Mouse (Mus musculus) megakaryocyte, embryonic 14.5 days (primary cell): ENCODE data around the gene Zyg11a. TPM values are rescaled to one million over a fixed set of nuclear protein-coding genes. Genes with fewer than 3 reads are reported as not detected.
"Not testable (repeated sequence)": the region's sequence is repeated elsewhere in the genome, so short reads cannot be mapped to it uniquely, and the experiment has no call there.

Source experiments
- H3K27me3 ChIP-seq: replicated peaks from 2 replicates; pipeline ENCODE3; 2012; ENCODE audit warnings: inconsistent platforms
- H3K36me3 ChIP-seq: replicated peaks from 2 replicates; pipeline ENCODE3; 2012; ENCODE audit warnings: low read length, inconsistent platforms, mixed read lengths
- H3K4me1 ChIP-seq: 2 replicates; pipeline ENCODE4 v1.6.1; 2012; ENCODE audit warnings: inconsistent platforms
- H3K4me3 ChIP-seq: replicated peaks from 2 replicates; pipeline ENCODE3; 2012; ENCODE audit warnings: moderate library complexity, mild to moderate bottlenecking, inconsistent platforms
- H3K9me3 ChIP-seq: 2 replicates; pipeline ENCODE4 v1.6.1; 2012; ENCODE audit warnings: inconsistent platforms
- FLI1 ChIP-seq: IDR thresholded peaks from 2 replicates; pipeline ENCODE4 v1.6.1; 2012; ENCODE audit warnings: low read length, inconsistent platforms, mixed read lengths
- GATA1 ChIP-seq: IDR thresholded peaks from 3 replicates; pipeline ENCODE4 v1.6.1; 2012; ENCODE audit warnings: mixed read lengths, low read length, inconsistent platforms, borderline replicate concordance
- polyA plus RNA-seq: library from polyadenylated mRNA; stranded (reverse); fragments of >175 nt; gene quantifications from 2 replicates; pipeline ENCODE4 v1.2.3, GENCODE M21; 2012; ENCODE audit warnings: low replicate concordance; ENCODE audit not compliant: insufficient read depth

The Zyg11a gene
- polyA plus RNA-seq, 1 experiment, result not detected

GRCm38 (mm10) chr4:108144880-108145279 lies 73.0 kb downstream of the Zyg11a start, which contains the start of gene Scp2:
Gene Scp2, minus strand, starts transcription at chr4:108144998.
- no peak within 1 kb of the TSS for H3K4me3 ChIP-seq
- no peaks in the 10 kb centered on the region for H3K4me1 ChIP-seq
- TF ChIP-seq GATA1 (no peak), FLI1 (no peak)
- H3K36me3 ChIP-seq, result no peaks in the 10 kb centered on the region
- H3K27me3 ChIP-seq, result no peaks in the 10 kb centered on the region
- peaks cover 12% of the 10 kb centered on the region for H3K9me3 ChIP-seq

- H3K4me3 ChIP-seq, result no peak overlapping the region
- H3K9me3 ChIP-seq, result peaks cover 12% of the 10 kb centered on the region
- H3K4me1 ChIP-seq, result no peaks in the 10 kb centered on the region
- TF ChIP-seq GATA1 (no peak), FLI1 (no peak)
- H3K27me3 ChIP-seq, result no peaks in the 10 kb centered on the region
- H3K36me3 ChIP-seq, result no peaks in the 10 kb centered on the region
Observed at GRCm38 (mm10) chr4:108143778-108144177, 74.1 kb downstream of the Zyg11a start.

GRCm38 (mm10) chr4:108143178-108143577 lies 74.7 kb downstream of the Zyg11a start:
- H3K4me3 ChIP-seq, H3K36me3 ChIP-seq, H3K4me1 ChIP-seq, H3K27me3 ChIP-seq: not testable (repeated sequence)
- H3K9me3 ChIP-seq, result peaks cover 12% of the 10 kb centered on the region

- no peaks in the 10 kb centered on the region for H3K36me3 ChIP-seq
- no peak overlapping the region for H3K4me3 ChIP-seq
- no peaks in the 10 kb centered on the region for H3K4me1 ChIP-seq
- peaks cover 4% of the 10 kb centered on the region; the same call in 1 of the 2 replicates for H3K9me3 ChIP-seq
- peaks cover 4% of the 10 kb centered on the region for H3K27me3 ChIP-seq
- TF ChIP-seq FLI1 (no peak), GATA1 (no peak)
Observed at GRCm38 (mm10) chr4:108136938-108137337, 80.9 kb downstream of the Zyg11a start.

Other genes starting within 250 kb of the Zyg11a start
- not detected in 2 replicates for gene Slc1a7, start 249.7 kb downstream of the Zyg11a start, polyA plus RNA-seq
- not detected in 2 replicates for gene Podn, start 121.6 kb downstream of the Zyg11a start, polyA plus RNA-seq
- gene Scp2, start 73.0 kb downstream of the Zyg11a start, polyA plus RNA-seq, result 13.2 and 34.1 TPM in 2 replicates
- 2.1 TPM in 1 of 2 replicates, not detected in the other for gene Echdc2, start 52.6 kb downstream of the Zyg11a start, polyA plus RNA-seq
- gene Zyg11b, start 83.0 kb upstream of the Zyg11a start, polyA plus RNA-seq, result 0.37 and 0.89 TPM in 2 replicates
- gene Coa7, start 110.1 kb upstream of the Zyg11a start, polyA plus RNA-seq, result 5.0 TPM in 1 of 2 replicates, not detected in the other
- gene Shisal2a, start 165.3 kb upstream of the Zyg11a start, polyA plus RNA-seq, result not detected in 2 replicates
- 0.07 TPM in 1 of 2 replicates, not detected in the other for gene Gpx7, start 188.9 kb upstream of the Zyg11a start, polyA plus RNA-seq
- gene Tut4, start 241.4 kb upstream of the Zyg11a start, polyA plus RNA-seq, result 2.8 and 10.1 TPM in 2 replicates